ENCODE assay signal across 8 mouse cellular contexts in genomic region chr17:44735223-44735990, GRCm38 (mm10). TPM values are rescaled to one million over a fixed set of nuclear protein-coding genes. Genes with fewer than 3 reads are reported as not detected.
DNase-seq lines count a peak whose midpoint lies in the region; ATAC-seq lines count a peak whose summit lies in the region.

No protein-coding gene starts in this region.

- DNase-seq in heart, adult 18-20 months = peak; percentile 54 to 64
- no peak for DNase-seq in heart, postnatal 25 days (ENCODE audit: low spot score)
- peak; percentile 64 to 65 for DNase-seq in adrenal gland, postnatal 36 days
- DNase-seq in gastrocnemius, adult 18-20 months (ENCODE audit: low spot score) = peak; percentile 30

- intact Hi-C loops in heart, postnatal 25 days (cut with DNase I) = loop anchor here (2.0 to 10.0 kb wide), 2 partner anchors 41 to 471 kb away; partner anchors contain the start of gene Supt3

- H3K36me3 ChIP-seq in liver, embryonic 12.5 days = no peaks in the 10 kb centered on the region
- H3K36me3 ChIP-seq in stomach, embryonic 16.5 days (ENCODE audit: control insufficient read depth, insufficient read depth, low read length) = no peaks in the 10 kb centered on the region

- ATAC-seq in inflammation-experienced regulatory T-cells, adult 6 months = peak; percentile 37
- ATAC-seq in liver, embryonic 12.5 days = no peak
- ATAC-seq in monocyte, adult 5-6 weeks (replicated peaks; ENCODE audit: insufficient number of reproducible peaks, low FRiP score, low TSS enrichment, poor library complexity, severe bottlenecking) = peak; percentile 48
- ATAC-seq in stomach, embryonic 16.5 days (ENCODE audit: insufficient read depth, low FRiP score) = peak; percentile 39; the same call in 1 of the 2 replicates

- H3K9me3 ChIP-seq in liver, embryonic 12.5 days (replicated peaks) = no peaks in the 10 kb centered on the region
- no peaks in the 10 kb centered on the region for H3K9me3 ChIP-seq in stomach, embryonic 16.5 days (replicated peaks; ENCODE audit: control insufficient read depth, low read length)

- peak overlapping the region; percentile 74 for H3K4me2 ChIP-seq in liver, embryonic 12.5 days
- peak overlapping the region; percentile 94 for H3K4me2 ChIP-seq in stomach, embryonic 16.5 days (ENCODE audit: low read depth, low read length)

- H3K27me3 ChIP-seq in liver, embryonic 12.5 days (replicated peaks) = peaks cover 81% of the 10 kb centered on the region
- peaks cover 40% of the 10 kb centered on the region for H3K27me3 ChIP-seq in stomach, embryonic 16.5 days (ENCODE audit: control insufficient read depth, insufficient read depth, low read length)

- WGBS in liver, embryonic 12.5 days (ENCODE audit: insufficient replicate concordance) = under 1% methylated on average over 55 of the region's 64 CpGs
- WGBS in stomach, embryonic 16.5 days = under 1% methylated on average over 64 of the region's 64 CpGs

- H3K4me1 ChIP-seq in liver, embryonic 12.5 days = peaks cover 34% of the 10 kb centered on the region
- H3K4me1 ChIP-seq in stomach, embryonic 16.5 days (ENCODE audit: control insufficient read depth, insufficient read depth, low read length) = peaks cover 17% of the 10 kb centered on the region

- H3K4me3 ChIP-seq in liver, embryonic 12.5 days = peak overlapping the region; percentile 58
- peak overlapping the region; percentile 76 for H3K4me3 ChIP-seq in stomach, embryonic 16.5 days (replicated peaks; ENCODE audit: low read length)

- no peak overlapping the region for H3K27ac ChIP-seq in liver, embryonic 12.5 days
- peak overlapping the region; percentile 14; the same call in 1 of the 2 replicates for H3K27ac ChIP-seq in stomach, embryonic 16.5 days (ENCODE audit: low read length)

- peak overlapping the region; percentile 31; the same call in 1 of the 2 replicates for H3K9ac ChIP-seq in liver, embryonic 12.5 days
- peak overlapping the region; percentile 77 for H3K9ac ChIP-seq in stomach, embryonic 16.5 days (ENCODE audit: low read length)

RNA-seq across cellular contexts. Expression of gene Supt3, which starts 41.5 kb away (rescaled TPM):
- 10 to 100 TPM; 16.4 to 18.4 TPM for total RNA-seq in heart, adult 18-20 months (2021)
- total RNA-seq in heart, postnatal 25 days (2021) = 10 to 100 TPM; 11.0 to 12.0 TPM
- 10 to 100 TPM; 24.7 to 34.0 TPM for total RNA-seq in adrenal gland, postnatal 36 days (2021)
- total RNA-seq in gastrocnemius, adult 18-20 months (2021) = 10 to 100 TPM; 12.3 to 20.6 TPM
- 10 to 100 TPM; 15.4 to 27.4 (median 18.5) TPM for polyA plus RNA-seq in inflammation-experienced regulatory T-cells, adult 6 months (2017; shearing (Covaris generic))
- 10.9 and 11.1 TPM in 2 replicates for polyA plus RNA-seq in liver, embryonic 12.5 days (2016; fragmentation: Nextera tagmentation; extraction: Ambion mirVana)
- 4.9 to 9.2 TPM (median 7.2 TPM) in 3 replicates for total RNA-seq in monocyte, adult 5-6 weeks (2017)
- polyA plus RNA-seq in stomach, embryonic 16.5 days (2015; fragmentation: Nextera tagmentation; extraction: Ambion mirVana) = 17.4 and 19.3 TPM in 2 replicates
